Mouse (Mus musculus) embryonic fibroblast, embryonic 13.5 days (primary cell): ENCODE measurements at regions not wholly inside any gene's neighbourhood (a gene's known extent, or its start where the extent isn't known, plus 50 kb on each side); places are given as distances from the start of the nearest gene placed in this dataset.

ENCODE experiments used
- H3K27ac ChIP-seq: 2 replicates; pipeline ENCODE4 v1.5.1; 2012; ENCODE audit warnings: low read length, control low read depth, inconsistent platforms; ENCODE audit not compliant: insufficient read depth
- H3K4me1 ChIP-seq: 2 replicates; pipeline ENCODE4 v1.6.1; 2011; ENCODE audit warnings: low read length; ENCODE audit not compliant: control insufficient read depth, insufficient read depth
- H3K4me3 ChIP-seq: 2 replicates; pipeline ENCODE4 v1.5.1; 2011; ENCODE audit warnings: mild to moderate bottlenecking, control low read depth, low read length; ENCODE audit not compliant: insufficient read depth
- CTCF ChIP-seq: IDR thresholded peaks from 2 replicates; pipeline ENCODE4 v1.5.1; 2011; ENCODE audit warnings: mild to moderate bottlenecking, control low read depth, low read length, moderate library complexity, borderline replicate concordance; ENCODE audit not compliant: insufficient read depth
- POLR2A ChIP-seq: IDR thresholded peaks from 2 replicates; pipeline ENCODE4 v1.6.1; 2011; ENCODE audit warnings: low read depth, mild to moderate bottlenecking, control low read depth, low read length, moderate library complexity

GRCm38 (mm10) chr15:62641051-62641710 is 1203.8 kb downstream of the Gsdmc2 start:
- no peak for TF ChIP-seq CTCF
- no peak for TF ChIP-seq POLR2A
- no peak overlapping the region for H3K4me3 ChIP-seq
- no peak overlapping the region for H3K27ac ChIP-seq
- H3K4me1 ChIP-seq = no peaks in the 10 kb centered on the region

GRCm38 (mm10) chr15:62625406-62625805 is 1219.6 kb downstream of the Gsdmc2 start:
- H3K4me1 ChIP-seq = peaks cover 2% of the 10 kb centered on the region; the same call in 1 of the 2 replicates
- H3K4me3 ChIP-seq = no peak overlapping the region
- no peak overlapping the region for H3K27ac ChIP-seq
- TF ChIP-seq POLR2A (no peak), CTCF (no peak)

GRCm38 (mm10) chr15:62616042-62616441 is 1228.9 kb downstream of the Gsdmc2 start:
- TF ChIP-seq POLR2A = no peak
- no peak for TF ChIP-seq CTCF
- Histone ChIP-seq H3K4me3 (no peak overlapping the region), H3K4me1 (no peaks in the 10 kb centered on the region; the same call in 1 of the 2 replicates), H3K27ac (no peak overlapping the region)

- no peak overlapping the region for H3K4me3 ChIP-seq
- no peak overlapping the region for H3K27ac ChIP-seq
- no peaks in the 10 kb centered on the region for H3K4me1 ChIP-seq
- TF ChIP-seq POLR2A (no peak), CTCF (no peak)
Measured at GRCm38 (mm10) chr15:62596735-62597134, 1248.2 kb downstream of the Gsdmc2 start.

- TF ChIP-seq POLR2A (no peak), CTCF (no peak)
- no peak overlapping the region for H3K27ac ChIP-seq
- no peak overlapping the region for H3K4me3 ChIP-seq
- no peaks in the 10 kb centered on the region for H3K4me1 ChIP-seq
Measured at GRCm38 (mm10) chr15:62588580-62588979, 1256.4 kb downstream of the Gsdmc2 start.

- Histone ChIP-seq H3K27ac (no peak overlapping the region), H3K4me3 (no peak overlapping the region)
- no peak for TF ChIP-seq CTCF
- TF ChIP-seq POLR2A = no peak
Measured at GRCm38 (mm10) chr15:62578788-62579187, 1266.2 kb downstream of the Gsdmc2 start.

GRCm38 (mm10) chr15:62575791-62576190 is 1269.2 kb downstream of the Gsdmc2 start:
- TF ChIP-seq CTCF (no peak), POLR2A (no peak)
- no peak overlapping the region for H3K4me3 ChIP-seq
- no peaks in the 10 kb centered on the region for H3K4me1 ChIP-seq
- H3K27ac ChIP-seq = no peak overlapping the region

More at GRCm38 (mm10) chr15:62578788-62579187, 1266.2 kb downstream of the Gsdmc2 start:
- no peaks in the 10 kb centered on the region for H3K4me1 ChIP-seq

- no peak overlapping the region for H3K27ac ChIP-seq
- TF ChIP-seq POLR2A (no peak), CTCF (no peak)
- H3K4me3 ChIP-seq = no peak overlapping the region
- H3K4me1 ChIP-seq = peaks cover 4% of the 10 kb centered on the region
Measured at GRCm38 (mm10) chr15:62571803-62572202, 1273.2 kb downstream of the Gsdmc2 start.

- no peak overlapping the region for H3K4me3 ChIP-seq
- peak; percentile 61; the same call in 1 of the 2 replicates for TF ChIP-seq POLR2A
- TF ChIP-seq CTCF = no peak
- H3K4me1 ChIP-seq = peaks cover 6% of the 10 kb centered on the region
- H3K27ac ChIP-seq = peak overlapping the region; percentile 76
Measured at GRCm38 (mm10) chr15:62568788-62569713, 1275.9 kb downstream of the Gsdmc2 start.

GRCm38 (mm10) chr15:62567431-62567830 is 1277.5 kb downstream of the Gsdmc2 start:
- Histone ChIP-seq H3K4me3 (no peak overlapping the region), H3K27ac (no peak overlapping the region), H3K4me1 (peaks cover 6% of the 10 kb centered on the region)
- TF ChIP-seq CTCF = no peak
- TF ChIP-seq POLR2A = no peak
